Comparison of ENCODE assay signal across 18 mouse cellular contexts in the genomic region with DNA sequence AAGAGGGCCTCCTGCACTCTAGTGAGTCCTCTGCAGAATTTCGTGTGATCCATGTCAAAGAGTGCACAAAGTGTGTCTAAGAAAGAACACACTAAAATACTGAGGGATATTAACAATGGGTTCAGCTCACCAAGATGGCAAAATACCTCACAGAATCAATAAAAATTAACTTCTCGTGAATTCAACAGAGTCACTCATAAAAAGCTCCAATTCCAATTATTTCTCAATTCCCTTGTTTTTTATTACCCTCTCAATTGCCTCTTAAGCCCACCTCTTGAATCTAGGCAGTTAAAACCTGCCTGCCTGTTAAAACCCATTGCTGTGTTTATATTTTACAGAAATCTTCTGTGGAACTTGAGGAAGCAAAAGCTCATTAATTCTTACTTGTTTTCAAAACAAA.
"Had no signal": no experiment of that assay in that cellular context is flagged by ENCODE, and none has a peak within 500 bp of the region (broad histone marks: within the 10 kb centered on the region; RNA-seq: fewer than 3 reads in every experiment).

No protein-coding gene starts in this region.

- H3K36me3 ChIP-seq: liver, embryonic 15.5 days; lung, embryonic 15.5 days; midbrain, embryonic 13.5 days; midbrain, embryonic 15.5 days had no signal

- H3K4me1 ChIP-seq: liver, embryonic 15.5 days; lung, embryonic 15.5 days; megakaryocyte, embryonic 14.5 days; midbrain, embryonic 13.5 days; midbrain, embryonic 15.5 days had no signal

- ATAC-seq: liver, postnatal 0 days; lung, postnatal 0 days; midbrain, embryonic 13.5 days; midbrain, embryonic 15.5 days had no signal

- H3K27me3 ChIP-seq: liver, embryonic 15.5 days; lung, embryonic 15.5 days; megakaryocyte, embryonic 14.5 days; midbrain, embryonic 13.5 days; midbrain, embryonic 15.5 days had no signal

- DNase-seq: liver, postnatal 0 days; lung, adult 2 months; lung, postnatal 14 days; lung, postnatal 36 days; right cerebral cortex, postnatal 14 days; right cerebral cortex, postnatal 4 days; spleen, adult 18-20 months; thymus, adult 18-20 months; thymus, postnatal 14 days; thymus, postnatal 36 days had no signal

- H3K4me2 ChIP-seq: liver, embryonic 15.5 days; lung, embryonic 15.5 days; midbrain, embryonic 11.5 days; midbrain, embryonic 13.5 days; midbrain, embryonic 15.5 days had no signal

- H3K9ac ChIP-seq: liver, embryonic 15.5 days; liver, postnatal 0 days; lung, embryonic 15.5 days; midbrain, embryonic 13.5 days; midbrain, embryonic 15.5 days had no signal

- H3K27ac ChIP-seq: liver, embryonic 15.5 days; lung, embryonic 15.5 days; macrophage; midbrain, embryonic 13.5 days; midbrain, embryonic 15.5 days had no signal

- H3K9me3 ChIP-seq: lung, embryonic 15.5 days; midbrain, embryonic 13.5 days; midbrain, embryonic 15.5 days had no signal

- H3K4me3 ChIP-seq: liver, embryonic 15.5 days; lung, embryonic 15.5 days; megakaryocyte, embryonic 14.5 days; midbrain, embryonic 13.5 days; midbrain, embryonic 15.5 days had no signal
